Mouse (Mus musculus) ES-E14 (cell line): ENCODE data around the gene Tfam. TPM values are rescaled to one million over a fixed set of nuclear protein-coding genes. Genes with fewer than 3 reads are reported as not detected.

Experiments
- DNase-seq: peaks from one replicate; pipeline ENCODE4 v3.0.0-alpha.2; 2013; ENCODE audit warnings: low read depth, low spot score
- H3K27ac ChIP-seq: 2 replicates; pipeline ENCODE4 v1.5.1; 2012; ENCODE audit warnings: low read depth, mild to moderate bottlenecking, low read length, moderate library complexity, mixed read lengths; ENCODE audit not compliant: poor library complexity, insufficient read depth, severe bottlenecking
- H3K36me3 ChIP-seq: 2 replicates; pipeline ENCODE4 v1.6.1; 2012; ENCODE audit warnings: mild to moderate bottlenecking, low read length, moderate library complexity, mixed read lengths; ENCODE audit not compliant: control insufficient read depth, poor library complexity, insufficient read depth, severe bottlenecking
- H3K4me1 ChIP-seq, 2 experiments: fragments of 150-350 bp in 1 of 2; sonication (generic) in 1 of 2; 2 replicates each; pipeline ENCODE4 v1.6.1; 2012; ENCODE audit warnings: low read length in 2 of 2, mild to moderate bottlenecking in 1 of 2, mixed read lengths in 1 of 2; ENCODE audit not compliant: control insufficient read depth in 2 of 2, insufficient read depth in 2 of 2, poor library complexity in 1 of 2
- H3K4me3 ChIP-seq, 2 experiments: fragments of 150-350 bp in 1 of 2; sonication (generic) in 1 of 2; 2 replicates each; pipeline ENCODE4 v1.5.1; 2012; ENCODE audit warnings: low read length in 2 of 2, low read depth in 1 of 2, mild to moderate bottlenecking in 1 of 2, mixed read lengths in 1 of 2; ENCODE audit not compliant: insufficient read depth in 1 of 2, poor library complexity in 1 of 2, severe bottlenecking in 1 of 2
- H3K9ac ChIP-seq: 2 replicates; pipeline ENCODE4 v1.6.1; 2012; ENCODE audit warnings: low read depth, mild to moderate bottlenecking, low read length, mixed read lengths; ENCODE audit not compliant: poor library complexity, insufficient read depth, severe bottlenecking
- H3K9me3 ChIP-seq: fragments of 150-350 bp; sonication (generic); 2 replicates; pipeline ENCODE4 v1.6.1; 2012; ENCODE audit warnings: low read depth, mild to moderate bottlenecking, low read length; ENCODE audit not compliant: control insufficient read depth, insufficient read depth
- CHD2 ChIP-seq: IDR thresholded peaks from 2 replicates; pipeline ENCODE4 v1.6.1; 2014; ENCODE audit warnings: mild to moderate bottlenecking, low read depth, low read length, inconsistent platforms
- HCFC1 ChIP-seq: IDR thresholded peaks from 2 replicates; pipeline ENCODE4 v1.6.1; 2012; ENCODE audit warnings: low read length, inconsistent platforms, borderline replicate concordance; ENCODE audit not compliant: insufficient read depth
- MAFK ChIP-seq: IDR thresholded peaks from 2 replicates; pipeline ENCODE4 v1.6.1; 2014; ENCODE audit warnings: mild to moderate bottlenecking, low read depth, low read length, inconsistent platforms; ENCODE audit not compliant: insufficient read depth
- ZC3H11A ChIP-seq: IDR thresholded peaks from 2 replicates; pipeline ENCODE4 v1.6.1; 2012; ENCODE audit warnings: low read depth, mild to moderate bottlenecking, inconsistent platforms, low read length, borderline replicate concordance
- ZNF384 ChIP-seq: IDR thresholded peaks from 2 replicates; pipeline ENCODE4 v1.6.1; 2012; ENCODE audit warnings: low read depth, low read length, inconsistent platforms
- in situ Hi-C, 2 experiments: fragments of 600-800 bp; cut with MboI; formaldehyde crosslinking; loops; one replicate each; pipeline ENCODE4 v1.15.1; 2025; ENCODE audit warnings: low sequenced_read_pairs in 2 of 2, inconsistent platforms in 1 of 2; ENCODE audit not compliant: unreplicated experiment in 2 of 2
- total RNA-seq: library from RNA; depleted of rRNA; stranded (reverse); fragments of 300-350 nt; gene quantifications from 2 replicates; pipeline ENCODE4 v1.2.3, GENCODE M21; 2012

The Tfam gene
- total RNA-seq, 1 experiment, result 67.3 TPM

- no peak for DNase-seq
- in situ Hi-C loops, result no loop called here
- H3K4me3 ChIP-seq, result no peak overlapping the region
- no peaks in the 10 kb centered on the region for H3K36me3 ChIP-seq
- H3K9ac ChIP-seq, result no peak overlapping the region
- no peak overlapping the region for H3K27ac ChIP-seq
- no peaks in the 10 kb centered on the region for H3K4me1 ChIP-seq
- H3K9me3 ChIP-seq, result no peaks in the 10 kb centered on the region
- TF ChIP-seq ZC3H11A (no peak), ZNF384 (no peak), MAFK (no peak), HCFC1 (no peak), CHD2 (no peak)
Measured at GRCm38 (mm10) chr10:71273008-71273739, 35.1 kb upstream of the Tfam start.

GRCm38 (mm10) chr10:71267973-71268372 lies 29.9 kb upstream of the Tfam start:
- Histone ChIP-seq H3K27ac (no peak overlapping the region), H3K4me1 (peaks cover 0 to 10% of the 10 kb centered on the region in 2 experiments; a peak in 1 of 4 replicates), H3K4me3 (no peak overlapping the region), H3K9ac (no peak overlapping the region), H3K9me3 (no peaks in the 10 kb centered on the region), H3K36me3 (no peaks in the 10 kb centered on the region)
- DNase-seq, result no peak
- in situ Hi-C loops, result no loop called here
- TF ChIP-seq ZNF384 (no peak), MAFK (no peak), ZC3H11A (no peak), HCFC1 (no peak), CHD2 (no peak)

- H3K4me3 ChIP-seq, result no peak overlapping the region
- TF ChIP-seq ZNF384 (no peak), ZC3H11A (no peak), CHD2 (no peak), MAFK (no peak)
- H3K36me3 ChIP-seq, result no peaks in the 10 kb centered on the region
- H3K4me1 ChIP-seq, result peaks cover 0 to 10% of the 10 kb centered on the region in 2 experiments; a peak in 1 of 4 replicates
- no peak overlapping the region for H3K27ac ChIP-seq
- H3K9me3 ChIP-seq, result no peaks in the 10 kb centered on the region
- in situ Hi-C loops, result no loop called here
- DNase-seq, result no peak
- H3K9ac ChIP-seq, result no peak overlapping the region
Measured at GRCm38 (mm10) chr10:71267511-71267910, 29.4 kb upstream of the Tfam start.

- H3K4me3 ChIP-seq, result no peak overlapping the region
- H3K9ac ChIP-seq, result no peak overlapping the region
- no peaks in the 10 kb centered on the region for H3K9me3 ChIP-seq
- DNase-seq, result no peak
- H3K27ac ChIP-seq, result no peak overlapping the region
- peaks cover 0 to 10% of the 10 kb centered on the region in 2 experiments; a peak in 1 of 4 replicates for H3K4me1 ChIP-seq
- H3K36me3 ChIP-seq, result peaks cover 3% of the 10 kb centered on the region; the same call in 1 of the 2 replicates
- in situ Hi-C loops, result no loop called here
- TF ChIP-seq ZC3H11A (no peak), HCFC1 (no peak), MAFK (no peak), CHD2 (no peak), ZNF384 (no peak)
Measured at GRCm38 (mm10) chr10:71265067-71265466, 27.0 kb upstream of the Tfam start.
